Mouse (Mus musculus): Measurements from ENCODE around the gene Sipa1.

GRCm38 (mm10) chr19:5685861-5686260 lies 22.4 kb upstream of the Sipa1 start:
- no peak for TF ChIP-seq GATA1 (IDR thresholded peaks at IDR 0.05; ENCODE audit: low read length)
- no peak for TF ChIP-seq TAL1 (IDR thresholded peaks at IDR 0.05; ENCODE audit: low read length)

All from erythroblast, embryonic 14.5 days (primary cell).